Mouse (Mus musculus) cerebellum, adult 11-12 months (tissue): ENCODE data around the gene Hmgb1.
A peak's percentile ranks its signal among the peaks of the same experiment; 100 is the strongest.

Experiments used
- DNase-seq: peaks from one replicate; pipeline ENCODE4 v3.0.0; 2022

Gene Hmgb1

GRCm38 (mm10) chr5:149184844-149185186 is 526 bp upstream of the Hmgb1 start:
- no peak for DNase-seq

GRCm38 (mm10) chr5:149183721-149184103 is 577 bp downstream of the Hmgb1 start:
- DNase-seq, result no peak

- DNase-seq, result no peak
These were observed 1.2 kb downstream of the Hmgb1 start for GRCm38 (mm10) chr5:149183122-149183521.

- peak; percentile 32 for DNase-seq
These were observed 2.0 kb downstream of the Hmgb1 start for GRCm38 (mm10) chr5:149182186-149182870.

- DNase-seq, result no peak
These were observed 4.5 kb downstream of the Hmgb1 start for GRCm38 (mm10) chr5:149179826-149180225.

GRCm38 (mm10) chr5:149178095-149178494 is 6.2 kb downstream of the Hmgb1 start:
- DNase-seq, result no peak

GRCm38 (mm10) chr5:149175736-149176135 is 8.6 kb downstream of the Hmgb1 start:
- DNase-seq, result no peak

GRCm38 (mm10) chr5:149174527-149174926 is 9.8 kb downstream of the Hmgb1 start:
- DNase-seq, result no peak

- DNase-seq, result no peak
These were observed 12.0 kb downstream of the Hmgb1 start for GRCm38 (mm10) chr5:149172246-149172645.

GRCm38 (mm10) chr5:149170841-149171588 is 13.3 kb downstream of the Hmgb1 start:
- DNase-seq, result no peak

GRCm38 (mm10) chr5:149168816-149169215 is 15.5 kb downstream of the Hmgb1 start:
- DNase-seq, result no peak

- no peak for DNase-seq
These were observed 16.2 kb downstream of the Hmgb1 start for GRCm38 (mm10) chr5:149168051-149168450.

- no peak for DNase-seq
These were observed 18.3 kb downstream of the Hmgb1 start for GRCm38 (mm10) chr5:149166011-149166410.

- DNase-seq, result no peak
These were observed 19.4 kb downstream of the Hmgb1 start for GRCm38 (mm10) chr5:149164881-149165280.

- no peak for DNase-seq
These were observed 21.4 kb downstream of the Hmgb1 start for GRCm38 (mm10) chr5:149162890-149163289.

- DNase-seq, result no peak
These were observed 23.8 kb downstream of the Hmgb1 start for GRCm38 (mm10) chr5:149160469-149160868.

- no peak for DNase-seq
These were observed 25.3 kb downstream of the Hmgb1 start for GRCm38 (mm10) chr5:149159021-149159420.

- DNase-seq, result no peak
These were observed 27.3 kb downstream of the Hmgb1 start for GRCm38 (mm10) chr5:149156886-149157563.

GRCm38 (mm10) chr5:149152774-149153155 is 31.5 kb downstream of the Hmgb1 start:
- peak; percentile 63 for DNase-seq

- no peak for DNase-seq
These were observed 32.1 kb downstream of the Hmgb1 start for GRCm38 (mm10) chr5:149152063-149152773.

GRCm38 (mm10) chr5:149150882-149151281 is 33.4 kb downstream of the Hmgb1 start:
- DNase-seq, result no peak

- no peak for DNase-seq
These were observed 36.8 kb downstream of the Hmgb1 start for GRCm38 (mm10) chr5:149147386-149148000.

GRCm38 (mm10) chr5:149146691-149147090 is 37.6 kb downstream of the Hmgb1 start:
- DNase-seq, result no peak
